Mouse (Mus musculus): ENCODE measurements around the gene Kif18b. TPM values are rescaled to one million over a fixed set of nuclear protein-coding genes. Genes with fewer than 3 reads are reported as not detected.
A peak's percentile ranks its signal among the peaks of the same experiment; 100 is the strongest.

The Kif18b gene
- 1.1 and 1.3 TPM in 2 replicates for polyA plus RNA-seq (2015; fragmentation: Nextera tagmentation; extraction: Ambion mirVana)

- ATAC-seq (ENCODE audit: low FRiP score, low TSS enrichment) (peak; percentile 92), DNase-seq (ENCODE audit: low spot score) (peak; percentile 94)
- no peaks in the 10 kb centered on the region; the same call in 1 of the 2 replicates for H3K36me3 ChIP-seq (ENCODE audit: control insufficient read depth, insufficient read depth, low read length)
- peak within 1 kb of the TSS; percentile 68 for H3K4me3 ChIP-seq (ENCODE audit: low read depth, low read length)
- peak within 1 kb of the TSS; percentile 80 for H3K27ac ChIP-seq (replicated peaks)
- WGBS: under 1% methylated on average over 62 of the region's 62 CpGs
- H3K27me3 ChIP-seq (ENCODE audit: control insufficient read depth, insufficient read depth, low read length): no peaks in the 10 kb centered on the region
- 0 out of 2 replicates have a peak, but pooled peaks cover 2% of the 10 kb centered on the region for H3K4me1 ChIP-seq (replicated peaks; ENCODE audit: control insufficient read depth, insufficient read depth)
- peak within 1 kb of the TSS; percentile 56 for H3K9ac ChIP-seq (ENCODE audit: low read length)
- TF ChIP-seq EP300 (optimal IDR thresholded peaks at IDR 0.05): no peak
- TF ChIP-seq CTCF (IDR thresholded peaks at IDR 0.05; ENCODE audit: low read depth): no peak
- H3K9me3 ChIP-seq (ENCODE audit: control insufficient read depth, low read length): no peaks in the 10 kb centered on the region
- H3K4me2 ChIP-seq (replicated peaks; ENCODE audit: low read depth): peak within 1 kb of the TSS; percentile 83
These were observed at the start of gene Kif18b for GRCm38 (mm10) chr11:102924557-102925350. Gene Kif18b, minus strand, starts transcription at chr11:102925124.

GRCm38 (mm10) chr11:102972326-102972725 lies 47.4 kb upstream of the Kif18b start:
- Histone ChIP-seq H3K4me3 (ENCODE audit: low read depth, low read length) (no peak overlapping the region), H3K27me3 (ENCODE audit: control insufficient read depth, insufficient read depth, low read length) (no peaks in the 10 kb centered on the region), H3K4me1 (replicated peaks; ENCODE audit: control insufficient read depth, insufficient read depth) (no peaks in the 10 kb centered on the region), H3K36me3 (ENCODE audit: control insufficient read depth, insufficient read depth, low read length) (no peaks in the 10 kb centered on the region), H3K9me3 (ENCODE audit: control insufficient read depth, low read length) (no peaks in the 10 kb centered on the region), H3K4me2 (replicated peaks; ENCODE audit: low read depth) (no peak overlapping the region), H3K27ac (replicated peaks) (no peak overlapping the region), H3K9ac (ENCODE audit: low read length) (no peak overlapping the region)
- no peak for TF ChIP-seq CTCF (IDR thresholded peaks at IDR 0.05; ENCODE audit: low read depth)
- TF ChIP-seq EP300 (optimal IDR thresholded peaks at IDR 0.05): no peak
- 40% methylated on average over 1 of the region's 1 CpGs for WGBS
- ATAC-seq (ENCODE audit: low FRiP score, low TSS enrichment) (no peak), DNase-seq (ENCODE audit: low spot score) (no peak)

GRCm38 (mm10) chr11:102971604-102972003 lies 46.7 kb upstream of the Kif18b start:
- DNase-seq (ENCODE audit: low spot score): no peak
- Histone ChIP-seq H3K4me2 (replicated peaks; ENCODE audit: low read depth) (no peak overlapping the region), H3K9ac (ENCODE audit: low read length) (no peak overlapping the region), H3K9me3 (ENCODE audit: control insufficient read depth, low read length) (no peaks in the 10 kb centered on the region), H3K36me3 (ENCODE audit: control insufficient read depth, insufficient read depth, low read length) (no peaks in the 10 kb centered on the region), H3K27me3 (ENCODE audit: control insufficient read depth, insufficient read depth, low read length) (no peaks in the 10 kb centered on the region), H3K27ac (replicated peaks) (no peak overlapping the region), H3K4me1 (replicated peaks; ENCODE audit: control insufficient read depth, insufficient read depth) (no peaks in the 10 kb centered on the region), H3K4me3 (ENCODE audit: low read depth, low read length) (no peak overlapping the region)
- WGBS: 30% methylated on average over 5 of the region's 5 CpGs
- TF ChIP-seq CTCF (IDR thresholded peaks at IDR 0.05; ENCODE audit: low read depth) (no peak), EP300 (optimal IDR thresholded peaks at IDR 0.05) (no peak)
- ATAC-seq (ENCODE audit: low FRiP score, low TSS enrichment): no peak

GRCm38 (mm10) chr11:102964547-102965091 lies 39.7 kb upstream of the Kif18b start:
- no peaks in the 10 kb centered on the region; the same call in 1 of the 2 replicates for H3K4me1 ChIP-seq (replicated peaks; ENCODE audit: control insufficient read depth, insufficient read depth)
- no peaks in the 10 kb centered on the region for H3K27me3 ChIP-seq (ENCODE audit: control insufficient read depth, insufficient read depth, low read length)
- H3K4me3 ChIP-seq (ENCODE audit: low read depth, low read length): no peak overlapping the region
- no peak for TF ChIP-seq CTCF (IDR thresholded peaks at IDR 0.05; ENCODE audit: low read depth)
- no peak for TF ChIP-seq EP300 (optimal IDR thresholded peaks at IDR 0.05)
- 68% methylated on average over 16 of the region's 16 CpGs for WGBS
- no peaks in the 10 kb centered on the region for H3K9me3 ChIP-seq (ENCODE audit: control insufficient read depth, low read length)
- DNase-seq (ENCODE audit: low spot score) (no peak), ATAC-seq (ENCODE audit: low FRiP score, low TSS enrichment) (no peak)
- H3K36me3 ChIP-seq (ENCODE audit: control insufficient read depth, insufficient read depth, low read length): no peaks in the 10 kb centered on the region
- no peak overlapping the region for H3K9ac ChIP-seq (ENCODE audit: low read length)
- H3K4me2 ChIP-seq (replicated peaks; ENCODE audit: low read depth): no peak overlapping the region
- no peak overlapping the region for H3K27ac ChIP-seq (replicated peaks)

GRCm38 (mm10) chr11:102963855-102964546 lies 39.1 kb upstream of the Kif18b start:
- 27% methylated on average over 24 of the region's 24 CpGs for WGBS
- no peaks in the 10 kb centered on the region; the same call in 1 of the 2 replicates for H3K4me1 ChIP-seq (replicated peaks; ENCODE audit: control insufficient read depth, insufficient read depth)
- H3K4me3 ChIP-seq (ENCODE audit: low read depth, low read length): no peak overlapping the region
- H3K9me3 ChIP-seq (ENCODE audit: control insufficient read depth, low read length): no peaks in the 10 kb centered on the region
- 0 out of 2 replicates have a peak overlapping the region, but pooled peaks have one; percentile 13 for H3K9ac ChIP-seq (ENCODE audit: low read length)
- TF ChIP-seq CTCF (IDR thresholded peaks at IDR 0.05; ENCODE audit: low read depth) (no peak), EP300 (optimal IDR thresholded peaks at IDR 0.05) (no peak)
- no peaks in the 10 kb centered on the region for H3K27me3 ChIP-seq (ENCODE audit: control insufficient read depth, insufficient read depth, low read length)
- H3K36me3 ChIP-seq (ENCODE audit: control insufficient read depth, insufficient read depth, low read length): no peaks in the 10 kb centered on the region
- ATAC-seq (ENCODE audit: low FRiP score, low TSS enrichment) (no peak), DNase-seq (ENCODE audit: low spot score) (no peak)
- H3K27ac ChIP-seq (replicated peaks): no peak overlapping the region
- H3K4me2 ChIP-seq (replicated peaks; ENCODE audit: low read depth): no peak overlapping the region

Data from stomach, postnatal 0 days (tissue).